Mouse (Mus musculus) intestine, postnatal 0 days (tissue): ENCODE data around the gene Msl1. TPM values are rescaled to one million over a fixed set of nuclear protein-coding genes. Genes with fewer than 3 reads are reported as not detected.
A peak's percentile ranks its signal among the peaks of the same experiment; 100 is the strongest.

Source experiments
- ATAC-seq: fragments of 200-750 bp; cut with Nextera tagmentation; 2 replicates; pipeline ENCODE4 v1.8.0; 2017; ENCODE audit warnings: mild to moderate bottlenecking, moderate TSS enrichment, moderate library complexity
- H3K27ac ChIP-seq: fragments of 300-500 bp; sonication (generic); 2 replicates; pipeline ENCODE4 v1.5.1; 2014; ENCODE audit warnings: mild to moderate bottlenecking, low read depth, low read length, moderate library complexity
- H3K27me3 ChIP-seq: fragments of 300-500 bp; sonication (generic); replicated peaks from 2 replicates; pipeline ENCODE4 v1.6.1; 2014; ENCODE audit warnings: low read length, mixed read lengths; ENCODE audit not compliant: control insufficient read depth, insufficient read depth
- H3K36me3 ChIP-seq: fragments of 300-500 bp; sonication (generic); 2 replicates; pipeline ENCODE4 v1.6.1; 2014; ENCODE audit warnings: mild to moderate bottlenecking, moderate library complexity; ENCODE audit not compliant: control insufficient read depth, insufficient read depth
- H3K4me1 ChIP-seq: fragments of 300-500 bp; sonication (generic); replicated peaks from 2 replicates; pipeline ENCODE4 v1.6.1; 2014; ENCODE audit warnings: antibody characterized with exemption, low read length, mixed read lengths; ENCODE audit not compliant: control insufficient read depth, insufficient read depth
- H3K4me2 ChIP-seq: fragments of 300-500 bp; sonication (generic); replicated peaks from 2 replicates; pipeline ENCODE4 v1.6.1; 2014; ENCODE audit warnings: low read depth, mild to moderate bottlenecking, moderate library complexity
- H3K4me3 ChIP-seq: fragments of 300-500 bp; sonication (generic); 2 replicates; pipeline ENCODE4 v1.5.1; 2014; ENCODE audit warnings: low read depth, low read length
- H3K9ac ChIP-seq: fragments of 300-500 bp; sonication (generic); 2 replicates; pipeline ENCODE4 v1.6.1; 2014; ENCODE audit warnings: mild to moderate bottlenecking, low read depth, low read length
- H3K9me3 ChIP-seq: fragments of 300-500 bp; sonication (generic); 2 replicates; pipeline ENCODE4 v1.6.1; 2016; ENCODE audit warnings: mixed run types; ENCODE audit not compliant: control insufficient read depth
- CTCF ChIP-seq: sonication (generic); IDR thresholded peaks from 2 replicates; pipeline ENCODE4 v1.5.1; 2016; ENCODE audit warnings: low read depth, mild to moderate bottlenecking, control low read depth, antibody characterized with exemption, moderate library complexity
- WGBS: fragments of 180-500 bp; shearing (Covaris S2); extraction: QIAGEN DNeasy Blood & Tissue Kit; methylation state at CpG from one replicate; pipeline ENCODE4 v1.1.7; 2014; 5-methylcytosine and 5-hydroxymethylcytosine counted together
- polyA plus RNA-seq: library from polyadenylated mRNA; unstranded; fragments of >200 nt; fragmentation: Nextera tagmentation; extraction: Ambion mirVana; gene quantifications from 2 replicates; pipeline ENCODE4 v1.2.1, GENCODE M21; 2015

Gene Msl1
- polyA plus RNA-seq, 1 experiment from 2014 or later, result 12.6 TPM

DNA sequence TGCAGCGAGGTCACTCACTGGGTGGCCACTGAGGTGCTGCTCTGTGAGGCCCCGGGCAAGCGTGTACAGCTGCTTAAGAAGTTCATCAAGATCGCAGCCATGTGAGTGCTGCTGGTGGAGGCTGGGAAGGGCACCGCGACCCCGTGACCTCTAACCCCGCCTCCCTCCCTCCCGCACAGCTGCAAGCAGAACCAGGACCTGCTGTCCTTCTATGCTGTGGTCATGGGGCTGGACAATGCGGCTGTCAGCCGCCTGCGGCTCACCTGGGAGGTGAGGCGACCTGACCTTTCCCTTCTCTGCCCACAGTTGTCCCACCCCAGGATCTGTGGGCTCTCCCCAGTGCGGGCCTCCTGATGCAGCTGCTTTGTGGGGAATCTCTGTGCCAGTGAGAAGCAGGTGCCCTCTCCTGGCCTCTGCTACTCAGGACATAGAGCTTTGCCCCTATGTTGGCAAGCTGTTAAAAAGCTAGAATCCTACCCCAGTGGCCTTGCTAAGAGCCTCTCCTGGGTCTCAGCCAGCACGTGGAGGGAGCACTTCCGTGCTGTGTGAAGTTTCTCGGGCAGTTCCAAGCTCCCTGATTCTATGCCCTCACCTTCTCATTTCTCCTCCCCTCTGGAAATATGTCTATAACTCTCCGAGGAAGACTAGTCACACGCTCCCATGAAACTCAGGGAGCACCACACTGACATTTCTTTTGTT, 54.0 kb downstream of the Msl1 start:
- Histone ChIP-seq H3K4me1 (0 out of 2 replicates have a peak, but pooled peaks cover 2% of the 10 kb centered on the region), H3K4me2 (no peak overlapping the region; the same call in 1 of the 2 replicates), H3K9me3 (no peaks in the 10 kb centered on the region), H3K4me3 (no peak overlapping the region), H3K27me3 (no peaks in the 10 kb centered on the region), H3K27ac (no peak overlapping the region), H3K36me3 (no peaks in the 10 kb centered on the region), H3K9ac (no peak overlapping the region)
- TF ChIP-seq CTCF, result no peak; the same call in 1 of the 2 replicates
- 31% methylated on average over 19 of the region's 19 CpGs for WGBS
- ATAC-seq, result no peak

DNA sequence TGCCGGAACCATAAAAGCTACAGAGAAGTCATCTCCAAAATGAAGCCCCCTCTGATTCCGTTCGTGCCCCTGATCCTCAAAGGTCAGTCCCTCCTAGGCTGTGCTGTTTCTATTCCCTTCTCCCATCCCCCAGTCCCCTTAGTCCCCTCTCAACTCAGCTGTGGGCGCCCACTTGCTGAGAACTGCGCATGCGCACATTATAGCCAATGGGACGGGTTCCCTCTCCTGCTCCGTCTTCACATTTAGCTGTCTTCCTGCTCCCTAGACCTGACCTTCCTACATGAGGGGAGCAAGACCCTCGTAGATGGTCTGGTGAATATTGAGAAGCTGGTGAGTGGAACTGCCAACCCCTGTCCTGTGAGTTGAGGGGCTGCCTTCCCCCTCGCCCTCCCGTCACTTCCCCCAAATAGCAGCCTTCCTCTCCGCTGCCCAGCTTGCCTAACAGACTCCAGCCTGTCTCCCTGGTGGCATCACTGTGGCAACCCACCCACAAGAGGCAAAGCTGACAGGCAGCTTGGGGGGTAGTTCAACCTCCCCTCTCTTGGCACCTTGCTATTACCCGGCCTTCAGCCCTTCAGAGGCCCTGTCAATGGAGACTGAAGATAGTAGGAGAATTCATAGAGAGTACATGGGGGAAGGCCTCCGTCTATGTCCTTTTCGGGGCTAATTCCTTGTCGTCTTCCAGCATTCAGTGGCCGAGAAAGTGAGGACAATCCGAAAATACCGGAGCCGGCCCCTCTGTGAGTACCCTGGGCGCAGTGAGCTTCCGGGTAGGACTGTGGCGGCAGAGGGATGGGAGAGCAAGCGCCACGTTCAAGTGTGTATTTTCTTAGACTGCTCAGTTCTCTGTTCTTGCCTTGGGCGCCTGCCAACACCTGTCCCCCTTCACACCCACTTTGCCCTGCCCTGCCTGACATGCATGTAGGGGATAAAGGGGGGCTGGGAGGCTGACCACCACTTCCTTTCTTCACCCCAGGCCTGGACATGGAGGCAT, 55.1 kb downstream of the Msl1 start:
- Histone ChIP-seq H3K27ac (no peak overlapping the region), H3K36me3 (no peaks in the 10 kb centered on the region), H3K27me3 (no peaks in the 10 kb centered on the region), H3K4me1 (0 out of 2 replicates have a peak, but pooled peaks cover 2% of the 10 kb centered on the region), H3K4me3 (no peak overlapping the region), H3K9ac (no peak overlapping the region), H3K9me3 (no peaks in the 10 kb centered on the region), H3K4me2 (no peak overlapping the region)
- ATAC-seq, result no peak
- 79% methylated on average over 26 of the region's 26 CpGs for WGBS
- no peak for TF ChIP-seq CTCF

- H3K4me2 ChIP-seq, result no peak overlapping the region
- H3K36me3 ChIP-seq, result no peaks in the 10 kb centered on the region
- H3K9me3 ChIP-seq, result no peaks in the 10 kb centered on the region
- H3K4me1 ChIP-seq, result 0 out of 2 replicates have a peak, but pooled peaks cover 2% of the 10 kb centered on the region
- no peak overlapping the region for H3K9ac ChIP-seq
- H3K27me3 ChIP-seq, result no peaks in the 10 kb centered on the region
- TF ChIP-seq CTCF, result no peak
- 84% methylated on average over 8 of the region's 8 CpGs for WGBS
- ATAC-seq, result no peak
- no peak overlapping the region for H3K27ac ChIP-seq
- no peak overlapping the region for H3K4me3 ChIP-seq
Measured at GRCm38 (mm10) chr11:98854116-98854515, 58.8 kb downstream of the Msl1 start.

- Histone ChIP-seq H3K9ac (no peak overlapping the region), H3K27me3 (no peaks in the 10 kb centered on the region), H3K4me3 (no peak overlapping the region), H3K27ac (no peak overlapping the region), H3K4me1 (0 out of 2 replicates have a peak, but pooled peaks cover 2% of the 10 kb centered on the region), H3K4me2 (no peak overlapping the region), H3K36me3 (no peaks in the 10 kb centered on the region), H3K9me3 (no peaks in the 10 kb centered on the region)
- 61% methylated on average over 2 of the region's 2 CpGs for WGBS
- no peak for TF ChIP-seq CTCF
- ATAC-seq, result peak; percentile 28; the same call in 1 of the 2 replicates
Measured at GRCm38 (mm10) chr11:98854659-98855058, 59.3 kb downstream of the Msl1 start.

Other genes starting within 250 kb of the Msl1 start
- gene Ikzf3, start 249.5 kb upstream of the Msl1 start, polyA plus RNA-seq, result 0.20 and 0.24 TPM in 2 replicates
- 3.2 and 4.0 TPM in 2 replicates for gene Zpbp2, start 244.4 kb upstream of the Msl1 start, polyA plus RNA-seq
- 139 and 150 TPM in 2 replicates for gene Ormdl3, start 208.1 kb upstream of the Msl1 start, polyA plus RNA-seq
- gene Lrrc3c, start 197.2 kb upstream of the Msl1 start, polyA plus RNA-seq, result not detected in 2 replicates
- 0.56 and 0.58 TPM in 2 replicates for gene Gm12355, start 169.9 kb upstream of the Msl1 start, polyA plus RNA-seq
- gene Gsdma3, start 169.2 kb upstream of the Msl1 start, polyA plus RNA-seq, result not detected in 2 replicates
- 0.14 and 0.16 TPM in 2 replicates for gene Gsdma2, start 148.8 kb upstream of the Msl1 start, polyA plus RNA-seq
- 0.38 and 0.42 TPM in 2 replicates for gene Gsdma, start 131.2 kb upstream of the Msl1 start, polyA plus RNA-seq
- 95.5 and 96.2 TPM in 2 replicates for gene Psmd3, start 113.0 kb upstream of the Msl1 start, polyA plus RNA-seq
- 0.08 TPM in 1 of 2 replicates, not detected in the other for gene Csf3, start 94.3 kb upstream of the Msl1 start, polyA plus RNA-seq
- 14.7 and 18.5 TPM in 2 replicates for gene Med24, start 66.1 kb upstream of the Msl1 start, polyA plus RNA-seq
- gene Thra, start 54.9 kb upstream of the Msl1 start, polyA plus RNA-seq, result 32.4 and 39.1 TPM in 2 replicates
- gene Nr1d1, start 20.2 kb upstream of the Msl1 start, polyA plus RNA-seq, result 4.1 and 5.1 TPM in 2 replicates
- 10.8 and 12.4 TPM in 2 replicates for gene Casc3, start 9.4 kb downstream of the Msl1 start, polyA plus RNA-seq
- 0.69 and 0.80 TPM in 2 replicates for gene Rapgefl1, start 41.3 kb downstream of the Msl1 start, polyA plus RNA-seq
- gene Wipf2, start 68.1 kb downstream of the Msl1 start, polyA plus RNA-seq, result 3.9 and 5.0 TPM in 2 replicates
- 4.0 and 4.5 TPM in 2 replicates for gene Cdc6, start 112.3 kb downstream of the Msl1 start, polyA plus RNA-seq
- 22.2 and 22.4 TPM in 2 replicates for gene Rara, start 132.3 kb downstream of the Msl1 start, polyA plus RNA-seq
- gene Gjd3, start 187.5 kb downstream of the Msl1 start, polyA plus RNA-seq, result 0.61 and 0.80 TPM in 2 replicates
- gene Top2a, start 228.7 kb downstream of the Msl1 start, polyA plus RNA-seq, result 40.9 and 41.8 TPM in 2 replicates
- 174 and 176 TPM in 2 replicates for gene Igfbp4, start 245.7 kb downstream of the Msl1 start, polyA plus RNA-seq